Mouse (Mus musculus): ENCODE results near the gene Thpo.

Thpo gene

GRCm38 (mm10) chr16:20705786-20706185 is 28.5 kb downstream of the Thpo start:
- DNase-seq (ENCODE audit: extremely low spot score, low read depth, low spot score) = no peak

- DNase-seq (ENCODE audit: extremely low spot score, low read depth, low spot score) = no peak
Measured at GRCm38 (mm10) chr16:20703699-20704400, 30.5 kb downstream of the Thpo start.

GRCm38 (mm10) chr16:20703071-20703470 is 31.2 kb downstream of the Thpo start:
- DNase-seq (ENCODE audit: extremely low spot score, low read depth, low spot score) = no peak

GRCm38 (mm10) chr16:20702522-20702893 is 31.8 kb downstream of the Thpo start:
- no peak for DNase-seq (ENCODE audit: extremely low spot score, low read depth, low spot score)

GRCm38 (mm10) chr16:20701729-20702521 is 32.4 kb downstream of the Thpo start:
- no peak for DNase-seq (ENCODE audit: extremely low spot score, low read depth, low spot score)

GRCm38 (mm10) chr16:20701316-20701715 is 33.0 kb downstream of the Thpo start:
- DNase-seq (ENCODE audit: extremely low spot score, low read depth, low spot score) = no peak

- no peak for DNase-seq (ENCODE audit: extremely low spot score, low read depth, low spot score)
Measured at GRCm38 (mm10) chr16:20700036-20700435, 34.3 kb downstream of the Thpo start.

GRCm38 (mm10) chr16:20699266-20699665 is 35.0 kb downstream of the Thpo start:
- no peak for DNase-seq (ENCODE audit: extremely low spot score, low read depth, low spot score)

GRCm38 (mm10) chr16:20695622-20696323 is 38.5 kb downstream of the Thpo start:
- no peak for DNase-seq (ENCODE audit: extremely low spot score, low read depth, low spot score)

GRCm38 (mm10) chr16:20694781-20695180 is 39.5 kb downstream of the Thpo start:
- DNase-seq (ENCODE audit: extremely low spot score, low read depth, low spot score) = no peak

GRCm38 (mm10) chr16:20693111-20693701 is 41.1 kb downstream of the Thpo start, which contains the start of gene Fam131a:
Fam131a (plus strand) TSS chr16:20693241.
- peak; percentile 68 for DNase-seq (ENCODE audit: extremely low spot score, low read depth, low spot score)

- DNase-seq (ENCODE audit: extremely low spot score, low read depth, low spot score) = no peak
Measured at GRCm38 (mm10) chr16:20692241-20692965, 41.9 kb downstream of the Thpo start.

GRCm38 (mm10) chr16:20691617-20692016 is 42.7 kb downstream of the Thpo start:
- no peak for DNase-seq (ENCODE audit: extremely low spot score, low read depth, low spot score)

- DNase-seq (ENCODE audit: extremely low spot score, low read depth, low spot score) = no peak
Measured at GRCm38 (mm10) chr16:20690774-20691173, 43.5 kb downstream of the Thpo start.

- DNase-seq (ENCODE audit: extremely low spot score, low read depth, low spot score) = no peak
Measured at GRCm38 (mm10) chr16:20677974-20678675, 56.2 kb downstream of the Thpo start.

GRCm38 (mm10) chr16:20677380-20677779 is 56.9 kb downstream of the Thpo start:
- no peak for DNase-seq (ENCODE audit: extremely low spot score, low read depth, low spot score)

- no peak for DNase-seq (ENCODE audit: extremely low spot score, low read depth, low spot score)
Measured at GRCm38 (mm10) chr16:20676702-20677101, 57.6 kb downstream of the Thpo start.

- no peak for DNase-seq (ENCODE audit: extremely low spot score, low read depth, low spot score)
Measured at GRCm38 (mm10) chr16:20675213-20675612, 59.1 kb downstream of the Thpo start.
